Mouse (Mus musculus): ENCODE results near the gene Rfng.

DNA sequence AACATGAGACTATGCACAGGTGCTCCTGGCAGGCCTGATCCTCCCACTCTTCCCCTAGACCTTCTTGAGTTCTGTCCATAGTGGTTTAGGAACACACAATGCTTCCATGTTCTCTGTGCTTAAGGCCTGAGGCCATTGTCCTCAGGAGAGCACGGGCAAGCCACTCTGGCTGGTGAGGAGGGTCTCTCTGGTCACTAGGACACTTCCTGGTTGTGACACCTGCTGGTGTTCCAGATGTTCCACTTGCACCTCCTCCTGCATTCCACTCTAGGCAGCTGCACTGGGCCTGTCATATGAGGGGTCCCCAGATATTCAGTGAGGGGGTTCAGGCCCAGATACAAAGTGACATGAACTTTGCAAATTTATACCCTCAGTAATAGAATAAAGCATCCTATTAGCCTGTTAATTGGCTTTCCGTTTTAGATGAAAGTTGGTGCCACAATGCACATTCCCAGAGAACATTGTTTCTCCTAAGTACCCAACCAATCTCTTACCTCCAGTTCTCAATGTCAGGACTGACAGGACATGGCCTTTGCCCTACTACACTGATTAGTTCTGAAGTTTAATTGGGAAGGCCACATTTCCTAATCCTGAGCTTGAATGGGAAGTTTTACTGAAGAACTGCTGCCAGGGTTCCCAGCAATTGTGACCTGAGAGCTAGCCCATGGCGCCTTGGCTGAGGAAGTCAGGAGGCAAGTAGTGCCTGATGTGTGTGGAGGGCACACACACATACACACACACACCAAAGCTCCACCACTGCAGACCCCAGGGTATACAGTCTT lies 47.8 kb upstream of the Rfng start:
- TF ChIP-seq POLR2A (IDR thresholded peaks at IDR 0.05; ENCODE audit: extremely low read depth, insufficient read depth, low read length), result no peak
- TF ChIP-seq CTCF (IDR thresholded peaks at IDR 0.05; ENCODE audit: extremely low read depth, insufficient read depth, low read length), result no peak
